Mouse (Mus musculus) limb, embryonic 14.5 days (tissue): ENCODE data around the gene Gm42372. TPM values are rescaled to one million over a fixed set of nuclear protein-coding genes. Genes with fewer than 3 reads are reported as not detected.
"Not testable (repeated sequence)": the region's sequence is repeated elsewhere in the genome, so short reads cannot be mapped to it uniquely, and the experiment has no call there.

Source experiments
- ATAC-seq: fragments of 200-750 bp; cut with Nextera tagmentation; 2 replicates; pipeline ENCODE4 v1.8.0; 2017; ENCODE audit warnings: low read depth, moderate number of reproducible peaks, moderate TSS enrichment; ENCODE audit not compliant: low FRiP score
- DNase-seq: peaks from one replicate; pipeline ENCODE4 v3.0.0-alpha.2; 2015; ENCODE audit warnings: low spot score
- H3K27ac ChIP-seq: fragments of 300-500 bp; sonication (generic); replicated peaks from 2 replicates; pipeline ENCODE4 v1.5.1; 2014; ENCODE audit warnings: low read depth, mild to moderate bottlenecking, low read length, moderate library complexity, mixed read lengths
- H3K27me3 ChIP-seq: fragments of 300-500 bp; sonication (generic); 2 replicates; pipeline ENCODE4 v1.6.1; 2014; ENCODE audit warnings: low read length, mixed read lengths; ENCODE audit not compliant: control insufficient read depth, insufficient read depth
- H3K36me3 ChIP-seq: fragments of 300-500 bp; sonication (generic); 2 replicates; pipeline ENCODE4 v1.6.1; 2014; ENCODE audit warnings: mild to moderate bottlenecking, low read length, moderate library complexity, mixed read lengths; ENCODE audit not compliant: control insufficient read depth, insufficient read depth
- H3K4me1 ChIP-seq: fragments of 300-500 bp; sonication (generic); 2 replicates; pipeline ENCODE4 v1.6.1; 2014; ENCODE audit warnings: antibody characterized with exemption, low read length, mixed read lengths; ENCODE audit not compliant: control insufficient read depth, insufficient read depth
- H3K4me2 ChIP-seq: fragments of 300-500 bp; sonication (generic); replicated peaks from 2 replicates; pipeline ENCODE4 v1.6.1; 2014; ENCODE audit warnings: low read depth, mild to moderate bottlenecking, low read length, moderate library complexity; ENCODE audit not compliant: severe bottlenecking
- H3K4me3 ChIP-seq: fragments of 300-500 bp; sonication (generic); replicated peaks from 2 replicates; pipeline ENCODE4 v1.5.1; 2014; ENCODE audit warnings: low read length
- H3K9ac ChIP-seq: fragments of 300-500 bp; sonication (generic); 2 replicates; pipeline ENCODE4 v1.6.1; 2014; ENCODE audit warnings: mild to moderate bottlenecking, low read depth, low read length, moderate library complexity; ENCODE audit not compliant: severe bottlenecking
- H3K9me3 ChIP-seq: fragments of 300-500 bp; sonication (generic); 2 replicates; pipeline ENCODE4 v1.6.1; 2016; ENCODE audit warnings: low read length; ENCODE audit not compliant: control insufficient read depth
- POLR2A ChIP-seq: fragments of 200-500 bp; IDR thresholded peaks from 2 replicates; pipeline ENCODE4 v1.8.0; 2012; ENCODE audit warnings: inconsistent platforms, mild to moderate bottlenecking, moderate library complexity, borderline replicate concordance; ENCODE audit not compliant: insufficient read depth, insufficient read length; ENCODE audit errors: extremely low read depth
- WGBS: fragments of 180-500 bp; shearing (Covaris S2); extraction: QIAGEN DNeasy Blood & Tissue Kit; methylation state at CpG from one replicate; pipeline ENCODE4 v1.1.7; 2014; 5-methylcytosine and 5-hydroxymethylcytosine counted together
- polyA plus RNA-seq, 2 experiments: library from polyadenylated mRNA; depleted of rRNA in 1 of 2; stranded (reverse) in 1 of 2; unstranded in 1 of 2; fragments of >200 nt; fragmentation: Nextera tagmentation in 1 of 2; extraction: Ambion mirVana in 1 of 2; gene quantifications; 2 replicates each; pipeline versions ENCODE4 v1.2.1 to v1.2.3; 2012 to 2014

The Gm42372 gene
- polyA plus RNA-seq, 2 experiments: 0.17 to 0.34 TPM

DNA sequence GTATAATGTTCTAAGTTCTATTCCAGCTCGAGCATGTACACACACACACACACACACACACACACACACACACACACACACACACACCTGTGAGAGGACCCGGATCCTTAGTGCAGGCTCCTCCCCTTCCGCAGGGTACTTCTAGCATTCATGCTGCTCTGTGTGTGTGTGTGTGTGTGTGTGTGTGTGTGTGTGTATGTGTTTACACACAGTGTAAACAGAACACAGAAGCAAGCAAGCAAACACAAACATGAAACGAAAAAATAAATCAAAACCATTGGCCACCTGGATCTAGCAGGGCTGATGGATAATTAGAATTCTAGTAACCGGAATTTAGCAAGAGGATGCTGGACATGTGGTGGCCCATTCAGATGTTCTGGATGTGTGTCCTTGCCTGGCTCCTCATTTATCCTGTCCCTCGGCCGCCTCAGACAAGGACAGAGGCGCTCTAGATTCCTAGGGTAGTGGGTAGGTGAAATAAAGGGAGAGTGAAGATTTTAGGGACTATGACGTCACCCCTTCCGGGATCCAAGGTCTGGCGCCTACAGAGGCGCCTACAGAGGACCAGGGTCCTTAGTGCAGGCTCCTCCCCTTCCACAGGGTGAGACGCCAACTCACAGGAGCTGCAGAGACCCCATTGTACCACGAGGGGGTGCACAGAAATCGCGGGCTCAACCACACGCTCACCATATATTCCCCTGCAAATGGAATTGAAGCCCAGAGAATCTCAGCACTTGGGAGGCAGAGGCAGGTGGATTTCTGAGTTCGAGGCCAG is 31.8 kb upstream of the Gm42372 start:
- TF ChIP-seq POLR2A: no peak
- H3K27ac ChIP-seq: no peak overlapping the region
- no peaks in the 10 kb centered on the region for H3K36me3 ChIP-seq
- H3K9me3 ChIP-seq: no peaks in the 10 kb centered on the region
- peak; percentile 80 for DNase-seq
- peaks cover 29% of the 10 kb centered on the region for H3K4me1 ChIP-seq
- WGBS: 23% methylated on average over 18 of the region's 18 CpGs
- peaks cover 23% of the 10 kb centered on the region for H3K27me3 ChIP-seq
- no peak overlapping the region for H3K9ac ChIP-seq
- H3K4me3 ChIP-seq: no peak overlapping the region
- no peak overlapping the region for H3K4me2 ChIP-seq
- ATAC-seq: peak; percentile 66

DNA sequence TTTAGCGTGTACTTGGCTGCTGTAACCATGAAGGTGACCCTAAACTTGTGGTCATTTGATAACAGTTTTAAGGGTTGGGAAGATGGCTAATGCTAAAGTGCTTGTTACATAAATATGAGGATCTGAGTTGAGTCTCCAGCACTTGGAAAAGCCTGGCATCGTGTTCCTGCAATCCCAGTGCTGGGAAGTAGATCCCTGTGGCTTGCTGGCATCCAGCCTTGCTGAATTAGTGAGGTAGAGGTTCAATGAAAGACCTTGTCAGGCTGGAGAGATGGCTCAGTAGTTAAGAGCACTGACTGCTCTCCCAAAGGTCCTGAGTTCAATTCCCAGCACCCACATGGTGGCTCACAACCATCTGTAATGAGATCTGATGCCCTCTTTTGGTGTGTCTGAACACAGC is 29.1 kb upstream of the Gm42372 start:
- not testable (repeated sequence) for H3K9ac ChIP-seq, H3K9me3 ChIP-seq, ATAC-seq, H3K36me3 ChIP-seq, H3K4me2 ChIP-seq, H3K4me3 ChIP-seq, H3K27me3 ChIP-seq, DNase-seq, H3K4me1 ChIP-seq, H3K27ac ChIP-seq
- 64% methylated on average over 2 of the region's 2 CpGs for WGBS

DNA sequence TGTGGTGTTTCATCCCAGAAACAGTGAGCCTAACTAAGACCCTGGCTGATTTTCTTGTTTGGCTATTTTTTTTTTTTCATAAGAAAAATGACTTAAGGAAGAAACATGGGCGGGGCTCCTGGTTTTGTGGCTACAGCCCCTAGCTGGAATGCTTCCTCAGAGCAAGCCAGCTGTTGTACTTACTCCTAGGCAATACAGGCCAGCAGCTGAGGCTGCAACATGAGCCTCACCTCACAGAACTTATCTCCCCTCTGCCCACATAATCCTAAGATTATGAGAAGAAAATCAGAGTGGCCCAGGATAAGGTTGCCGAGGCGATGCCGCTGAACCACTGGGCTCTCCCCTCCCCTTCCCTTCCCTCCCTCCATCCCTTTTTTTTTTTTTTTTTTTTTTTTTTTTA is 27.2 kb upstream of the Gm42372 start:
- H3K4me2 ChIP-seq: no peak overlapping the region
- 78% methylated on average over 4 of the region's 4 CpGs for WGBS
- H3K27me3 ChIP-seq: no peaks in the 10 kb centered on the region
- no peak for TF ChIP-seq POLR2A
- DNase-seq: no peak
- peak; percentile 29; the same call in 1 of the 2 replicates for ATAC-seq
- no peaks in the 10 kb centered on the region for H3K4me1 ChIP-seq
- H3K9ac ChIP-seq: no peak overlapping the region
- no peaks in the 10 kb centered on the region for H3K36me3 ChIP-seq
- no peaks in the 10 kb centered on the region for H3K9me3 ChIP-seq
- no peak overlapping the region for H3K4me3 ChIP-seq
- H3K27ac ChIP-seq: no peak overlapping the region

DNA sequence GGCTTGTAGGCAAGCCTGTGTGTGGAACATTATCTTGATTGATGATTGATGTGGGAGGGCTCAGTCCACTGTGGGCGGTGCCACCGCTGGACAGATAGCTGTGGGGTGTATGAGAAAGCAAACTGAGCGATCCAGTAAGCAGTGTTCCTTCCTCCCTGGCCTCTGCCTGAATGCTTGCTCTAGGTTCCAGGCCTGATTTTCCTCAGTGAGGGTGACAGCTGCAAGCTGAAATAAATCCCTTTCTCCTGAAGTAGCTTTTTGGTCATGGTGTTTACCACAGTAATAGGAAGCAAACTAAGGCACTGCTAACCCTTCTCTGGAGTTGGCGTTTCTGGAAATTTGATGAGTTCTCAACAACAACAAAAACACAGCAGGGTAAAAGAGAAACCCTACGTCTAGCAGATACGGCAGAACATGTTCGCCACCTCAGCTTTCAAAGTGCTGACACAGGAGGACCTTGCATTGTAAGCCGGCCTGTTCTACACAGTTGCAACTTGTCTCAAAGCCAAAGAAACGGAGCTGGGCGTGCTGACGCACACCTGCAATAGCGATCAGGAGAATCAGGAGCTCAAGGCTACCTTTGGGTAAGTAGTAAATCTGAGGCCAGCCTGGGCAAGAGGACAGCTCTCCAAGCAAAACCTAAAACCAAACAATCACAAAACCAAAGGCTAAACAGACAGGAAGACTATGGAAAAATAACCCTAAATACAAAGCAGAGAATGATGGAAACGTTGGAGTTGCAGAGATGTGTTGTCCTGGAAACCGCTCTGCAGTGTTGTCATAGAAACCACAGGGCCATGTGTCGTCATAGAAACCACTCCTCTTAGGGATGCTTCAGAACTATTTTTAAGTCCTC is 26.2 kb upstream of the Gm42372 start:
- H3K4me3 ChIP-seq: no peak overlapping the region
- 58% methylated on average over 15 of the region's 15 CpGs for WGBS
- no peak overlapping the region for H3K27ac ChIP-seq
- DNase-seq (no peak), ATAC-seq (no peak; the same call in 1 of the 2 replicates)
- no peaks in the 10 kb centered on the region for H3K36me3 ChIP-seq
- no peaks in the 10 kb centered on the region for H3K9me3 ChIP-seq
- no peaks in the 10 kb centered on the region for H3K4me1 ChIP-seq
- TF ChIP-seq POLR2A: no peak
- no peak overlapping the region for H3K9ac ChIP-seq
- no peaks in the 10 kb centered on the region for H3K27me3 ChIP-seq
- H3K4me2 ChIP-seq: no peak overlapping the region

DNA sequence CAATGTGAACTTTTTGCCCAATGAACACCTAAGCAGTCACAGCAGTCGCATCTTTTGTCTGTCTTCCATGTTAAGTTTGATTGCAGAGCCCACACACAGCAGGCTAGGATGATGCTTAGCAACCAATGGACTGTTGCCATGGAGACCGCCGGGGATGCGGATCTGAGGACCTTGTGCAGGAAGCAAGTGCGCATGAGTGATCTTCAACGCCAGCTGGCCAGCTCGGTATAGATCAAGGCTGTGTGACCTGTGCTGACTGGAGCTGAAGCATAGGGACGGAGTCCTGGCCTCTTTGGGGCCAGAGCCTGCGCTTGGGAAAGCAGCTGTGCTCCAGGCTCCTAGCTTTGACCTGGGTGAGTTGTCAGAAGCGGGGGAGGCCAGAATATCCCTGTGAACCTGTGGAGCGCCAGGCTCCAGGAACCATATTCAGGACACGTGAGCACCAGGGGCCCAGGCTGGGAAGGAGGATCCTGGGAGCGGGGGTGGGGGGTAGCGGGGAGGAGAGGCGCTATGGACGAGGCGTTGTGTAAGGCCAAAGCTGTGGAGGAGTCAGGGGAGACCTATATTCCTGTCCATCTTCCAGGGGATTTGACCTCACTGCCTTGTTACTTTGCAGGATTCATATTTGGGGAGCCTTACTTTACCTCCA is 23.2 kb upstream of the Gm42372 start, which contains the start of gene Pnmal1:
Gene Pnmal1, plus strand, starts transcription at position 141 of the 649 bp plus-strand sequence.
- TF ChIP-seq POLR2A: no peak
- H3K4me1 ChIP-seq: no peaks in the 10 kb centered on the region
- H3K4me2 ChIP-seq: peak within 1 kb of the TSS; percentile 24; the same call in 1 of the 2 replicates
- H3K9me3 ChIP-seq: no peaks in the 10 kb centered on the region
- H3K27me3 ChIP-seq: no peaks in the 10 kb centered on the region
- no peak for DNase-seq
- 23% methylated on average over 17 of the region's 17 CpGs for WGBS
- no peak within 1 kb of the TSS for H3K4me3 ChIP-seq
- peak; percentile 71 for ATAC-seq
- H3K27ac ChIP-seq: no peak within 1 kb of the TSS
- H3K9ac ChIP-seq: no peak within 1 kb of the TSS
- H3K36me3 ChIP-seq: no peaks in the 10 kb centered on the region
